Mouse (Mus musculus): ENCODE results near the gene BC005624.

Gene BC005624

DNA sequence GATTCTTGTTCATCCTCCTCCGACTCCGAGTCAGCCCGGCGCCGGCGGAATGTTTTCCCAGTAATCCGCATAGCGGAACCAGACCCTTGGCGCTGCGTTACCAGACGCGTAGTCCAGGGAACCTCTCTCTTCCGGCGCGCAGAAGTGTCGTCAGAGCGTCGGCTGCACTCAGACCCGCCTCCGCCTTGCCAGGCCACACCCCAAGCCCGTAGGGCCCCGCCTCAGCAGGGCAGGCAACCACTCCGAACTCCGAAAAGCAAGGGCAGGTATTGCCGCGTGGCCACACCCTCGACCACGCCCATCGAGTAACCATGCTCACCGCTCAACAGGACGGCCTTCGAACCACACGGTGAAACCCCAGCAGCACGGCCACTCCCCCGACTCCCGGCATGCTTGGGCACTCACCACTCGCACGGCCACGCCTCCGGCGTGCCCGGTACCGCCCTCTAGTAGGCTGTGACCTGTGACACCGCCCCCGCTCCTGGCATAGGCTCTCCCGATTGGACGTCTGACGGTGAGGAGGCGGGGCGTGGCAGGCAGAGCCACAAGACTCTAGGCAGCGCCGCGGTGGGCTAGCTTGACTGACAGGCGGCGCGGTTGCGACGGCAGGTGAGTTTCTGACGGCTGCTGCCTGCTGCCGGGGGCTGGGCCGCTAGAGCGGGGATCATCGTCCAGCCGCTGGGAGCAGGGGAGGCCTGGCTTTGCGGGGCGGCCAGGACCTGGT, at the start of gene BC005624, which contains the start of gene Usp20:
TSS of gene BC005624 (minus strand) at position 412 of the 724 bp plus-strand sequence.
TSS of gene Usp20 (plus strand) at position 490 of the 724 bp plus-strand sequence.
- peak; percentile 100 for DNase-seq (ENCODE audit: low read depth, low spot score)

DNA sequence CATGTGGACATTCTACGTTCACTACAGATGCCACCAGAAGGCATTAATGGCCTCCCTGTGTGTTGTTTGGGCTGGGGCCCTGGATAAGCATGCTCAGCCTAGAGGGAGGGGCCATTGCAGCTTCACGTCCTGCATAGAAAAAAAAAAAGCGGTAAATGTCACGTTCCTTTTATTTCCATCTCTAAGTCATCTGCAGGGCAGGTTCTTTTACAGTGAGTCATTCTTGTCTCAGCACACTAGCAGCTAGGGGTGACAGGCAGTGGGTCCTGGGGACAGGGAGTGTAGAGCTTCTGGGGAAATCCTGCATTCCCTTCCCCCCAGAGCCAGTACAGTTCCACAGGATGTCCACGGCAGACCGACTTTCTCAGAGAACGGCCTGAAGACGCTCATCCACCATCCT, 44.6 kb upstream of the BC005624 start:
- DNase-seq (ENCODE audit: low read depth, low spot score) = no peak

DNA sequence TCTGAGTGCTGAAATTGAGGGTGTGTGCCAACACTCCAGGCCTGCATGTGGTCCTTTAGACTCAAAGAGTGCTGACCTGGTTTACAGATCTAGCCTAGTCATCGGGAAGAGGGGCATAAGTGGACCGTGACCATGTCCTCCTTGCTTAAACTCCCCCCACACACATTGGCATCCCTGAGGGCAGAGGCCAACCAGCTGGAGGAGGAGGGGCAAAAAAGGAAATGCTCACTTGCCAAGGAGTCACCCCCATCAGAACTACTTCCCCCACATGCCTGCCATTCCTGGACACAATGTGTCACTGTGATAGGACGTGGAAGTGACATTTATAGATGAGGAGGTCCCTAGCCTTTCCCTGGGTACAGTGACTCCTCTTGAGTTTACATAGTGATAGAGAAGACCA, 43.5 kb upstream of the BC005624 start:
- no peak for DNase-seq (ENCODE audit: low read depth, low spot score)

DNA sequence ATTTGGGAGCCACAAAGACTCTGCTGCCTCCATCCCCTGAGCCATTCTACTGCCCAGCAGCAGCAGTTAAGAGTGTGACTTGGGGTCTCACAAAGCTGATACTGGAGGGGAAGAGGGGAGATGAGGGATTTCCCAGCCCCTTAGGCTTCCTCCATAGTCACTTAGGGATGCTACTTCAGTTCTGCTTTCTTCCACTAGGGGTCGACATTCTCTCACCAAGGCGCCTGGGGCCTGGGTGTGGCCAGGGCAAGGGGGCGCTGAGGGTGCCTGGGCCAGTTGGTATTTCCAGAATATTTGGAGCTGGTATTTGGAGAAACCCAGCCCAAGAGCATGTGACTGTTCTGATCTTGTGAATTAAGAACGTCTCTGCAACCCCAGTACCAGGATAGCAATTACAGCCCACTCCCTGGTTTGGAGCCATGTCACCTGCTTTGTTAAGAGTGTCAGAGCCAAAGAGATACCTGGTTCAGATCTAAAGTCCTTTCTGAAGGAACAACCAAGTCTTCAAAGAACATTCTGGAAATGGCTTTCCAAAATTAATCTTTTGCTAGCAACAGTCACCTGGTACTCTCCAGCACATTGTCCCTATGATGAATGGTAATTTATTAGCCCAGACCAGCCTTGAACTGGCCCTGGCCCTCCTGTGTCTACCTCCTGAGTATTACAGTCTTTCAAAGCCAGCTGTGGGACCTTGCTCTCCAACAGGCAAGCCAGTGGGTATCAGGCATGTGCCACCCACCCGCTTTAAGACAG, 42.8 kb upstream of the BC005624 start:
- peak; percentile 82 for DNase-seq (ENCODE audit: low read depth, low spot score)

DNA sequence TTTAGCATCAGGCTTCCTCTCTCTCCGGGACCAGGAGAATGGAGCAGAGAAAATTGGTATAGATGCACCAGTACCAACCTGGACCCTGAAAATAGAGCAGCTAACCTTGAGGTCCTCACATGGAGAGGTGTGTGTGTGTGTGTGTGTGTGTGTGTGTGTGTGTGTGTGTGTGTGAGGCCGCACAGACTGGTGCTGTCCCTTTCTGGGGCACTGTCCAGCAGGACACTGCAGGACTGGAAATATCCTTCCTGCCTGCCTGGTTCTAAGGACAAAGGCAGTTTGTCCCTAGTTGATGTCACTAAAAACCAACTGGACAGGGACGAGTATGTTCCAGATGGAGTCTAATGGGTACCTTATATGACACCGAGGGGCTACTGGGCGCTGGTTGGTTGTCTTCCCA, 41.9 kb upstream of the BC005624 start:
- no peak for DNase-seq (ENCODE audit: low read depth, low spot score)

DNA sequence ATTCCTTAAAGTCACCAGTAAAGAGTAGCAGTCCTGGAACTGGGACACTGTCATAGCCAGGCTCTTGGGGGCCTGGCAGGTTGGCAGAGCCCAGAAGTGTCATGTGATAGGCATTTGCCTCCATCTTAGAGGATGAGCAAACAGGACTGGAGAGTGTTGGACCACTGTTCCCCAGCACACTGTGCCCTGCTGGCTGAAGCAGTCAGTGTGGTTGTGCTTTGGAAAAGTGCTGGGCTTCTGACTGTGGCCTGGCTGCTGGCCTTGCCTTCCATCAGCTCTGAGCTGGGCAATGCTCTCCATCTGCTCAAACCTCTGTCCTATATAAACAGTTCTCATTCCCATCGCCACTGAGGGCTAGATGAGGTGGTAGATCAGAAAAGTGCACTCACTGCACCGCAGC, 38.2 kb upstream of the BC005624 start:
- no peak for DNase-seq (ENCODE audit: low read depth, low spot score)

DNA sequence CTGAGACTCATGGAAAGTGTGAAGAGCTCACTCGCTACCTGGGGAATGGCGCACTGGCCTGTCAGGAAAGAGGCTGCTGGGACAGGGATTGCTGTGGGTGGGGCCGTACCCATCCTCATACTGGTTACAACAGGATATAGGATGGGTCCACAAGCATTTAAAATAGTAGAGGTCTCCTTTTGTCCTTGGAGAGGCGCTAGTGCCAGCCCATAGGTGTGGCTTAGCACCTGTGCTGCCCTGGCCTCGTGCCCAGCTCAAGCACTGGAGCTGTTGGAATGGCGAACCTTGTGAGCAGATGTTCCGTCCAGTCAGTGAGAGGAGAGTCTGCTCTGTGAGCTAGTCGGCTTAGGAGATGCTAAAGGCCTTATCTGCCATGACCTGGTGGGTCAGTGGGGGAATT, 37.0 kb upstream of the BC005624 start:
- peak; percentile 65 for DNase-seq (ENCODE audit: low read depth, low spot score)

DNA sequence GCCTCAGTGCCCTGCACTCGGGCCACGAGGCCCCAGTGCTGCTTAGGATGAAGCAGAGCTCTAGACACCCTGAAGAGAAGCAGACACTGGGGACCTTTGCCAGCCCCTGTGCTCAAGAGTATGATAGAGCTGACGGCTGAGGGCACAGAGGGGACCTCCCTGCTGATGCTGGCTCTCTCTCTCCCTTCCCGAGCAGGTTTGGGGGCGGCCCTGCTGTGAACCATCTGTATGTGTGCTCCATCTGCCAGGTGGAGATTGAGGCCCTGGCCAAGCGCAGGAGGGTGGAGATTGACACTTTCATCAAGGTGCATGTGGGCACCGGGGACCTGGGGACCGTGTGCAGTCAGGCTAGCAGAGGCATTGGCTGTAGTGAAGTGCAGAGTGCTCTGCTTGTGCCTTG, 36.5 kb upstream of the BC005624 start:
- DNase-seq (ENCODE audit: low read depth, low spot score) = no peak

DNA sequence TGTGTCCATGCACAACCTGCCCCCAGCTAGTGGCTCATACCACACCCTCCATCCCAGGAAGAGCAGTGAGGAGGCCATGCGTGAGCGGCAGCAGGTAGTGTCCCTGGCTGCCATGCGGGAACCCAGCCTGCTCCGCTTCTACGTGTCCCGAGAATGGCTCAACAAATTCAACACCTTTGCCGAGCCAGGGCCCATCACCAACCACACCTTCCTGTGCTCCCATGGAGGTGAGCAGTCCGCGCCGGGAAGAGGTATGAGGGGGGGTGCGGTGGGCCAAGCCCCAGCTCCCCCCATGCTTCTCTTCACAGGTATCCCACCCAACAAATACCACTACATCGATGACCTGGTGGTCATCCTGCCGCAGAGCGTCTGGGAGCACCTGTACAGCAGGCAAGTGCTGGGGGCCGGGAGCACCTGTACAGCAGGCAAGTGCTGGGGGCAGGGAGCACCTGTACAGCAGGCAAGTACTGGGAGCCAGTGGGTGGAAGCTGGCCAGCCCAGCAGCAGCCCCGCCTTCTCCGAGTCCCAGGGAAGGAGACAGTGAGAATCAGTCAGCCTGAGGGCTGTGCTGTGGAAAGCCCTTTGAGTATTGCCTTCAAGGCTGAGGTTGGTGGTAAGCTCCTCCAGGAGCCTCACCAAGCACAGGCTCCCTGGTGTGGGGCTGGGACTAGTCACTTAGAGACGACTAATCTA, 35.8 kb upstream of the BC005624 start:
- no peak for DNase-seq (ENCODE audit: low read depth, low spot score)

DNA sequence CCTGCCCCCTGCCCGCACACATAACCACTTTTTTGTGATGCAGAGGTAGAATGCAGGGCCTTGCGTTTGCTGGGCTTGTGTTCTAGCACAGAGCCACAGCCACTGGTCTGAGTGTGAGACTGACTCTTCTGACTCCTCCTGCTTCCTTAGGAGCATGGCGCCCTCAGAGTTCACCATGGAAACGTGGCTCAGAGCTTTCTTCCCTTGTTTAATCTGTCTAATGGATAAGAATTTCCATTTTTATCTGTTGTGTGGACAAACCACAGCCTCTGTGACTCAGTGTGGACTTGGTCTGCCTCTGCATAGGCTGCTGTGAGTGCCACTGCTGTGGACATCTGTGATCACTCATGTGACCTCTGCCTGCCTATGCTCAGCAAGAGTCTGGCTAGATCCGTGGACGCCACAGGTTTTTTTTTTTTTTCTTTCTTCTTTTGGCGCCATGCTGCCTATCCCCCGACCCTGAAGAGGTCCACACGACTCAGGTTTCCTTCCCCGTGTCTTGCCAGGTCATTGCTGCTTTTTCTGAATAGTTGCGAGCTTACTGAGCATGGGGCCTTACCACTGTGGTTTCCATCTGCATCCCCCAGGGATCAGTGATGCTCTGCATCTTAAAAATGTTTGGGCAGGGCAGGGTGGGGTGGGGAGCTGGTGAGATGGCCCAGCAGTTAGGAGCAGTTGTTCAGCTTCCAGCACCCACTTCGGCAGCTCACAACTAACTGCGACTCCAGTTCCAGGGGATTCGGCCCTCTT, 31.5 kb upstream of the BC005624 start:
- no peak for DNase-seq (ENCODE audit: low read depth, low spot score)

DNA sequence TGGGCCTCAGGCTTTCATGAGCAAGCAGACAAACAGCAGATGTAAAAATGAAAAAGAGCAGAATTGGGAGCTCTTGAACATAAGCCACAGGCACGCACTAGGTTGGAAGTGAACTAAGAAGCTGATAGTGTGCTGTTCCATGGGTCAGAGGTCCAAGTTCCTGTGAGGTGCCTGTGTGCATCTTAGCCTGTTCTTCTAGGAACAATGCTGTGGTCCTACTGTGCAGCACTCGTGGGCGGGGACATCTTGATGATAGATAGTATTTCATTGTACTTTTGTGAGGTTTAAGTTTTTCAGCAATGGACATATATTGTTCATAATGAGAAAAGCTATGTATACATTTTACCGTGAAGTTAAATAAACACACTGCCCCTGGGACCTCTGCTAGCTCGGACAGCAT, 25.2 kb upstream of the BC005624 start:
- no peak for DNase-seq (ENCODE audit: low read depth, low spot score)

DNA sequence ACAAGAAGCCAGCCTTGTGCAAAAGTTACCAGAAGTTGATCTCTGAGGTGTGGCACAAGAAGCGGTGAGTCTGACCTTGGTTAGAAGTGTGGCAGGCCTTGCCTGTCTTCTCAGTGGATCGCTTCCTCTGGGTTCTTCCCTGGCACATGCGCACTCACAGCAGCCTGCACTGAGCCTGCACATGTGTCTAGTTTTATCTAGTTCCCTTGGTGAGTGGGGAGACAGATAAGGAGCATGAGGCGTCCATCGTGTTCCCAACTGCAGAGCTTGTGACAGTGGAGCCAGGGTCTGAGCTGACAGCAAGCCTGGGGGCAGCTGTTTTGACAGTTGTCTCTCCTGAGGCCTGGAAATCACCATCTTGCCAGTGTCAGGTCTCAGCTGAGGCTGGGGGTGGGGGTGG, 24.4 kb upstream of the BC005624 start:
- DNase-seq (ENCODE audit: low read depth, low spot score) = peak; percentile 51

DNA sequence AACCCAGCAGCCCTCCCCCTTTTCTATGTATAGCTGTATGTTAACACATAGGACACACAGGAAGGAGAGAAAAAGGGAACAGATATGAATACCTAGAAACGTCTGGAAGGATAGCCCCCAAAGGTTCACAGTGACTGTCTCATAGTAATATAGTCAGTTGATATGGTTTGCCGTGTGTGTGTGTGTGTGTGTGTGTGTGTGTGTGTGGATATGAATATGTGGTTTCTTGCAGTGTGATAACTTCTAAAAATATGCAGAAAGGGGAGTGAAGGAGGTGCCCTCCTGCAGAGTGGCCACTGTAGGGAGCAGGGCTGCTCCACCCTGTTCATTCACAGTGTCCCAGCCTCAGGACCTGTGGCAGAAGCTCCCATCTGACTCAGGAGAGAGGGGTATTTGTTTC, 23.5 kb upstream of the BC005624 start:
- DNase-seq (ENCODE audit: low read depth, low spot score) = no peak

DNA sequence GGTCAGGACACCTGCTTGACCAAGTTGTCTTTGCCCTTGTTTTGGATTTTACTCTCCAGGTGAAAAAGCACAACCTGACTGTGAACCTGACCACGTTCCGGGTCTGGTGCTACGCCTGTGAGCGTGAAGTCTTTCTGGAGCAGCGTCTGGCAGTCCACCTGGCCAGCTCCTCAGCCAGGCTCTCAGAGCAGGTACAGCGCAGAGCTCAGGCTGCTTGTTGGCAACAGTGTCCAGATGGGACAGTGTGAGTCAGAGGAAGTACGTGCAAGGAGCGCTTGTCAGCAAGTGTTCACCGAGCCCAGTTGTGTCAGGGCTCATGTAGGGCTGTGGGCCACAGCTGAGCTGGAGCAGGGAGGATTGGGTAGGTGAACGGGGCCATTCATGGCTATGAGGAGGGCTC, 20.9 kb upstream of the BC005624 start:
- no peak for DNase-seq (ENCODE audit: low read depth, low spot score)

DNA sequence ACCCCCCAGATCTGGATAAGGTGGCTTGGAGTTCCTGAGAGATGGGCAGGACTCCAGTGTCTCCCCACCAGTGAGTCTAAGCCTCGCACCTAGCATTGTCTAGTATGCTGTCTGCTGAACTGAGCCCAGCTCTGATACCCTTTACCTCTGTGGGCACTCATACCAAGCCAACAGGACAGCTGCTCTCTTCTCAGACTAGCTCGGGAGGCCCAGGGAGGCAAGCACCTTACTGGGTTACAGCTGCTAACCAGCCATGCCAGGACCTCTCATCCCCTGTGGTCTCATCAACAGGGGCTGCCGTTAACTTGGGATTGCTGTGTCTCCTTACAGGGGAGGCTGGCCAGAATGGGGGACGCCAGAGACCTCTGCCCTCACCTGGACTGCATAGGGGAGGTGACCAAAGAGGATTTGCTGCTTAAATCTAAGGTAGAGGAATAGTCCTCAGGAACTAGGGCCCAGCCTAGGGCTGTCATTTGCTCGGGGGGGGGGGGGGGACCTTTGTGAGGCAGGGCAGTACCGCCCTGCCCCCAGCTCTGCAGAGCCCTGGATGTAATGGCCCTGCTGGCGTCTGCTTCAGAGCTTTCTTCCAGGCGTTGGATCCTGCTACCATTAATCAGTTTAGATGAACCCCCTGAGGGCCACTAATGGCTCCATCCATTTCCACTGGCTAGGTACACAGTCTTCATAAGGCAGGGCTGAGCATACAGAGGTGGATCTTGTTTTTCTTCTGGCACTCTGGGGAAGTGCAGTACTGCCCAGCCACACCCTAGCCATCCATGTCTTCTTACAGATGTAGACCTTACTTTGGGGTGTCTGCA, 16.7 kb upstream of the BC005624 start:
- no peak for DNase-seq (ENCODE audit: low read depth, low spot score)

DNA sequence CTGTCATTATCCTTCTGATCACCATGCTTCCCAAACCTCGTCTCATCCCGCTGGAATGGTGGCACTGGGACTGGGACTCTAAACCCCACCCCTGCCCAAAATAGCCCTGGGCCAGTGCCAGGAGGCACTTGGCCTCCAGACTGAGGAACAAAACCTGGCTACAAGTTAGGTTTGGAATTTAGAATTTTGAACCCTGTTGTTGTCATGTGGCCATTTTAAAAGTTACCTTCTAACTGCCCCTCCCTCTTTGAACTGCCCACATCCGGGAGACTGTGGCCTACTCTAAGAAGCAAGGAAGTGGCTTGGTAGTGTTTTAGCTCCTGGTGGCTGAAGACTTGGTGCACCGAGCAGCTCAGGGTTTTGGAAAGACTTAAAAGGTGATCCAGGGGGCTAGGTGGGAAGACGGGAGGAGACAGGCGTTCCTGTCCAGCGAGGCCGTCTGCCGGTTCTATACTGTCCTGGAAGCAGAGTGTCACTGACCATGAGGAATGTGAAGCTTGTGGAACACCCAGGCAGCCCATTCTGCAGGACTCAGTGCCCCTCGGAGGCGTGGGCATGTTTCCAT, 13.5 kb upstream of the BC005624 start:
- no peak for DNase-seq (ENCODE audit: low read depth, low spot score)

DNA sequence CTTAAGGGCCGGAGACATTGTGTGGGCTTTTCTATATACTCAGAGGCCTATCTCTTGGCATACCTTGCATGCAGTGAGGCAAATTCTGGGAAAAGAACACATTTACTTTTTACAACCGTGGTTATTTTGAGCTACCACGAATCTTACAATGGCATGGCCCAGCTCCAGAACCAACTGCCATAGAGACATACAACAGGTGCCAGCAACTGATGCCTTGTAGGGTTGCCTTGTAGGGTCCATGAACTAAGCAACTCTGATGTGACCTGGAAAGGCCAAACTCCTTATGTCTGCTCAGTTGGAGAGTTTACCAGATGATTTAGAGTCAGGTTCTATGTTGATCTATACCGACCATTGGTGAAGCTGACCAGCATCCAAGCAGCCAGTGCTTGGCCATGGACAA, 12.9 kb upstream of the BC005624 start:
- no peak for DNase-seq (ENCODE audit: low read depth, low spot score)

DNA sequence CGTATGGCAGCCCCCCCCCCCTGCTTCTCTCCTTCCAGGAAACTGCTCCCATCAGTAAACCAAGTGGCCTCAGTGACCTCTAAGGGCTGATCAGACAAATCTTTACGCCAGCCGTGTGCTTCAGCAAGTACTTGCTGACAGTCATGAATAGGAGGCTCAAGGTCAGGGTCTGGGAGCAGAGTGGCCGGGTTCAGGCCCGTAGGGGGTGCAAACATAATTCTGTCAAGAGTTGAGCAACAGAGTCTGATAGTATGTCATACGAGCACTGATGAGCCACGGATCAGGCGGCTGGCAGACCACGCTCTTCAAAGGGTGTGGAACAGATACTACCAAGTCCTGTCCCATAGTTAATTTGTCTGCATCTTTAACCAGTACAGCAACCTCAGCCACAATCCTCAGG, 8.2 kb upstream of the BC005624 start:
- peak; percentile 34 for DNase-seq (ENCODE audit: low read depth, low spot score)

DNA sequence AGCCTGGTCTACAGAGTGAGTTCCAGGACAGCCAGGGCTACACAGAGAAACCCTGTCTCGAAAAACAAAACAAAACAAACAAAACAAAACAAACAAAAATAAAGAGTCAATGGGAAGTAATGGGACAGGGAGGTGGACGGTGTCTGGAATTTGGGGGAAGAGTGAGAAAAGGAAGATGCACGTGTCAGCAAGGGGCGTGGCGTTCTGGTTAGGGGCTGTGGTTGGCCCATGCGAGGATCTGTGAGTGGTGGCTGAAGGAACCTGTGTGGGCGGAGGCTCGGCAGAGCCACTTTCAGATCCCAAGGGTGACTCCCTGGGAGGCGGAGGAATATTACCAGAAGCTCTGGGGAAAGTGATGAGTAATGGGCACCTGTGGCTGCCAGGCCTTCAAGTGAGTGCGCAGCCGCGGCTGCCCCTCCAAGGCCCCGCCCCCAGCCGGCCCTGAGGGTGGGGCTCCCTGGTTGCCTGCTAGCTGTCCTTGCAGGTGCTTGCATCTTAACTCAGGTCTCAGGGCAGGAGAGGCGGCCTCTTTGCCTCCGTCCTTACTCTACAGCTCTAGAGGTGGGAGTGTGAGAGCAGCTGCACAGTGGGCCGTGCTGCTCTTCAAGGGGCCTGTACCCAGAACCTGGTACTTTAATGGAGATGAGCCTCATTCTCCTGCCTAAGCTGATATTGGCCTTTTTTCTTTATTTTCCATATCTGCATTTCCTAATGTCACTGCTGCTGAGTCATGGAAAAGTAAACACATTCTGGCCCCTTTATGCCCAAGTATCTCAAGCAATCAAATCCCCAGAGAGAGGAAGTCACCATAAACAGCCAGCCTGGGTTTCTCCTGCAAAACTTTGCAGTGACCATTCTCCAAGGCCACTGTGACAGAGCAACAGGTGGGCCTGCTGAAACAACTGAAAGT, 3.4 kb upstream of the BC005624 start:
- peak; percentile 96 for DNase-seq (ENCODE audit: low read depth, low spot score)

DNA sequence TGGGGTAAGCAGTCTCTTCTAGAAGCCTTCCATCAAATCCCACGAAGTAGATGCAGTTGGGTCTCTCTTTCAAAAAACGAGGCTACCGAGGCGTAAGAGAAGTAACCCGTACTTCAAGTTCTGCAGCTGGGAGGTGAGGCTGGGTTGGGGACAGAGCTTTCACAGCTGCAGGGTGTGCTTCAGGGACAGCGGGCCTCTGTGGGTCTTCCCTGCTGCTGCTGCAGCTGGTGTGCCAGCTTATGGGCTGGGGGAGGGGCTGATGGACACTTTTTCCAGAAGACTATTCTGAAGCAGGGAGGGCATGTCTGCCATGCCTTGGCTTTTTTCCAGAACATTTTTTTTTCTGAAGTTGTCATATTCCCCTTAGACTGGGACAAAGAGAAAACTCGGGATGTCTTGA, 1.0 kb upstream of the BC005624 start:
- DNase-seq (ENCODE audit: low read depth, low spot score) = no peak
